Mouse (Mus musculus) liver, postnatal 0 days (tissue): Measurements from ENCODE around the gene Dhps. TPM values are rescaled to one million over a fixed set of nuclear protein-coding genes. Genes with fewer than 3 reads are reported as not detected.
A peak's percentile ranks its signal among the peaks of the same experiment; 100 is the strongest.

Source experiments
- ATAC-seq: fragments of 200-750 bp; cut with Nextera tagmentation; 2 replicates; pipeline ENCODE4 v1.8.0; 2017; ENCODE audit warnings: mild to moderate bottlenecking, moderate library complexity
- DNase-seq: peaks from one replicate; pipeline ENCODE4 v3.0.0-alpha.2; 2016
- H3K27ac ChIP-seq: fragments of 300-500 bp; sonication (generic); 2 replicates; pipeline ENCODE4 v1.5.1; 2014; ENCODE audit warnings: antibody characterized with exemption, moderate library complexity, mild to moderate bottlenecking, low read depth
- H3K27me3 ChIP-seq: fragments of 300-500 bp; sonication (generic); 2 replicates; pipeline ENCODE4 v1.6.1; 2014; ENCODE audit warnings: low read length, control low read depth, mixed read lengths; ENCODE audit not compliant: insufficient read depth
- H3K36me3 ChIP-seq: fragments of 300-500 bp; sonication (generic); replicated peaks from 2 replicates; pipeline ENCODE4 v1.6.1; 2014; ENCODE audit warnings: mild to moderate bottlenecking, control low read depth, low read length, moderate library complexity, mixed read lengths; ENCODE audit not compliant: insufficient read depth
- H3K4me1 ChIP-seq: fragments of 300-500 bp; sonication (generic); 2 replicates; pipeline ENCODE4 v1.6.1; 2014; ENCODE audit warnings: antibody characterized with exemption, mild to moderate bottlenecking, control low read depth; ENCODE audit not compliant: insufficient read depth
- H3K4me2 ChIP-seq: fragments of 300-500 bp; sonication (generic); 2 replicates; pipeline ENCODE4 v1.6.1; 2014; ENCODE audit warnings: low read depth, mild to moderate bottlenecking, low read length, moderate library complexity, mixed read lengths
- H3K4me3 ChIP-seq: fragments of 300-500 bp; sonication (generic); 2 replicates; pipeline ENCODE4 v1.5.1; 2014; ENCODE audit warnings: low read depth, low read length
- H3K9ac ChIP-seq: fragments of 300-500 bp; sonication (generic); replicated peaks from 2 replicates; pipeline ENCODE4 v1.6.1; 2014; ENCODE audit warnings: mild to moderate bottlenecking, moderate library complexity
- H3K9me3 ChIP-seq: fragments of 300-500 bp; sonication (generic); 2 replicates; pipeline ENCODE4 v1.6.1; 2016; ENCODE audit warnings: mild to moderate bottlenecking, control low read depth, low read length, mixed read lengths
- CTCF ChIP-seq: sonication (generic); IDR thresholded peaks from 2 replicates; pipeline ENCODE4 v1.5.1; 2016; ENCODE audit warnings: antibody characterized with exemption, low read depth
- EP300 ChIP-seq: IDR thresholded peaks from 2 replicates; pipeline ENCODE4 v1.6.1; 2016; ENCODE audit warnings: antibody characterized with exemption, low read depth, mild to moderate bottlenecking
- WGBS: fragments of 180-500 bp; shearing (Covaris S2); extraction: QIAGEN DNeasy Blood & Tissue Kit; methylation state at CpG from one replicate; pipeline ENCODE4 v1.1.7; 2014; ENCODE audit not compliant: insufficient replicate concordance; 5-methylcytosine and 5-hydroxymethylcytosine counted together
- polyA plus RNA-seq: library from polyadenylated mRNA; unstranded; fragments of >200 nt; fragmentation: Nextera tagmentation; extraction: Ambion mirVana; gene quantifications from 2 replicates; pipeline ENCODE4 v1.2.1, GENCODE M21; 2015

The Dhps gene
- polyA plus RNA-seq, 1 experiment from 2014 or later: 27.7 TPM

DNA sequence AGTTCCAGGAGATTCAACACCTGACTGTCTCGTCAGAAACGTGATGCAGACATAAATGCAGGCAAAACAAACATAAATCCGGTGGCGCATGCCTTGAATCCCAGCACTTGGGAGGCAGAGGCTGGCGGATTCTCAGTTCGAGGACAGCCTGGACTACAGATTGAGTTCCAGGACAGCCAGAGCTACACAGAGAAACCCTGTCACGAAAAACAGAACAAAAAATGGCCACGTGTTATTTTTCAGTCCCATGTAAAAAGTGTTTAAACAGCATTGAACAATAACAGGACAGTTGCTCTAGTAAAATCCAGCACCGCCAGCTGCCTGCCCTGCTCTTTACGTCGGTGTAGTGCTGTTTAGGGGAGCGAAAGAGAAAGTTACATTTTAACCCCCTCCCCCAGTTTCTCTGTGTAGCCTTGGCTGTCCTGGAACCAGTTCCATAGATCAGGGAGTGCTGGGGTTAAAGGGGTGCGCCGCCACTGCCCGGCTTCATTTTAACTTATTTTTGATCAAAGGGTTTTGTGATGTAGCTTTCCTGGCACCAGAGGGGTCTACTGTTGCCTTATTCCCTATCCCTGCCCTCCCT, 35.7 kb upstream of the Dhps start:
- 2% methylated on average over 15 of the region's 15 CpGs for WGBS
- Histone ChIP-seq H3K4me2 (peak overlapping the region; percentile 92), H3K36me3 (peaks cover 28% of the 10 kb centered on the region)

GRCm38 (mm10) chr8:85036381-85036717, 35.2 kb upstream of the Dhps start:
- Histone ChIP-seq H3K27me3 (no peaks in the 10 kb centered on the region), H3K9ac (peak overlapping the region; percentile 78), H3K4me2 (peak overlapping the region; percentile 92), H3K9me3 (no peaks in the 10 kb centered on the region), H3K27ac (peak overlapping the region; percentile 90), H3K36me3 (peaks cover 29% of the 10 kb centered on the region), H3K4me1 (peaks cover 38% of the 10 kb centered on the region), H3K4me3 (peak overlapping the region; percentile 72)
- ATAC-seq (peak; percentile 10), DNase-seq (no peak)
- under 1% methylated on average over 9 of the region's 9 CpGs for WGBS
- TF ChIP-seq EP300 (no peak), CTCF (no peak)

More for the DNA sequence above, 35.7 kb upstream of the Dhps start:
- TF ChIP-seq EP300 (no peak), CTCF (no peak)
- Histone ChIP-seq H3K9me3 (no peaks in the 10 kb centered on the region), H3K27me3 (no peaks in the 10 kb centered on the region), H3K9ac (peak overlapping the region; percentile 78), H3K4me3 (peak overlapping the region; percentile 72), H3K27ac (peak overlapping the region; percentile 90), H3K4me1 (peaks cover 38% of the 10 kb centered on the region)
- ATAC-seq: peak; percentile 15
- DNase-seq: peak; percentile 42

DNA sequence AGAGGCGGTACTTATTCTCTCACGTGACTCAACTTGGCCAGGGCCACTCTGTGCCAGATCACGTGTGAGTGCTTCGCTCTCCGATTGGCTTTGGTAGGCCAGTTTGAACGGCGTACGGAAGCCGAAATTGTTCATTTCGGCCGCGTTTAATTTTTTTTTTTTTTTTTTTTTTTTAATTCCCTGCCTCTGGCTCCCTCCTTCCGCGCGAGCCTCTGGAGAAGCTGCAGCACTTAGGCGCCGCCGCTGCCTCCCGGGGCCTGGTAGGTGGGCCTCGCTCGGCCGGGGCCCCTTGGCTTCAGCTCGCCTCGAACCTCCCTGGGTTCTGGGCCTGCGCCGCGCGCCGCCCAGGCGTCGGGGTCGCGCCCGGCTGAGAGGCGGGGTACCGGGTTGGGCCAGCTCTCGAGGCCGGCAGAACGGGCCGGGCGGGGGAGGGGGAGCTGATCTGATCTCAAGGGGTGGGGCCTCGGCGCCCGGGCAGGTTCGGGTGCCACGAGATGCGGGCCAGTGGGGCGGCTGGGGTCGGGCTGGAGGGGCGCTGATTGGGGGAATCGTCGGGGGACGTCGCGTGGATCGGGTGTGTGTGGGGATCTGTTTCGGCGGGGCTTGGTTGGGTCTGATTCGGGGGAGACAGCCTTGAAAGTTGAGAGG, 34.7 kb upstream of the Dhps start, which contains the start of gene Tnpo2:
TSS of gene Tnpo2 (plus strand) at position 198 of the 648 bp plus-strand sequence.
- peak within 1 kb of the TSS; percentile 72 for H3K4me3 ChIP-seq
- DNase-seq (peak; percentile 90), ATAC-seq (peak; percentile 89)
- H3K4me1 ChIP-seq: peaks cover 38% of the 10 kb centered on the region
- H3K9me3 ChIP-seq: no peaks in the 10 kb centered on the region
- peak within 1 kb of the TSS; percentile 78 for H3K9ac ChIP-seq
- under 1% methylated on average over 58 of the region's 59 CpGs for WGBS
- peak within 1 kb of the TSS; percentile 92 for H3K4me2 ChIP-seq
- H3K36me3 ChIP-seq: peaks cover 29% of the 10 kb centered on the region
- H3K27ac ChIP-seq: peak within 1 kb of the TSS; percentile 95
- TF ChIP-seq EP300 (peak; percentile 60; the same call in 1 of the 2 replicates), CTCF (no peak)
- H3K27me3 ChIP-seq: no peaks in the 10 kb centered on the region

- under 1% methylated on average over 14 of the region's 14 CpGs for WGBS
- TF ChIP-seq CTCF (no peak), EP300 (no peak)
- peaks cover 38% of the 10 kb centered on the region for H3K4me1 ChIP-seq
- no peaks in the 10 kb centered on the region for H3K27me3 ChIP-seq
- peak; percentile 22 for ATAC-seq
- peak overlapping the region; percentile 95 for H3K27ac ChIP-seq
- H3K4me3 ChIP-seq: peak overlapping the region; percentile 72
- H3K9ac ChIP-seq: peak overlapping the region; percentile 78
- H3K4me2 ChIP-seq: peak overlapping the region; percentile 92
- H3K9me3 ChIP-seq: no peaks in the 10 kb centered on the region
- peaks cover 25% of the 10 kb centered on the region for H3K36me3 ChIP-seq
- peak; percentile 41 for DNase-seq
Measured at GRCm38 (mm10) chr8:85037366-85037680, 34.2 kb upstream of the Dhps start.

DNA sequence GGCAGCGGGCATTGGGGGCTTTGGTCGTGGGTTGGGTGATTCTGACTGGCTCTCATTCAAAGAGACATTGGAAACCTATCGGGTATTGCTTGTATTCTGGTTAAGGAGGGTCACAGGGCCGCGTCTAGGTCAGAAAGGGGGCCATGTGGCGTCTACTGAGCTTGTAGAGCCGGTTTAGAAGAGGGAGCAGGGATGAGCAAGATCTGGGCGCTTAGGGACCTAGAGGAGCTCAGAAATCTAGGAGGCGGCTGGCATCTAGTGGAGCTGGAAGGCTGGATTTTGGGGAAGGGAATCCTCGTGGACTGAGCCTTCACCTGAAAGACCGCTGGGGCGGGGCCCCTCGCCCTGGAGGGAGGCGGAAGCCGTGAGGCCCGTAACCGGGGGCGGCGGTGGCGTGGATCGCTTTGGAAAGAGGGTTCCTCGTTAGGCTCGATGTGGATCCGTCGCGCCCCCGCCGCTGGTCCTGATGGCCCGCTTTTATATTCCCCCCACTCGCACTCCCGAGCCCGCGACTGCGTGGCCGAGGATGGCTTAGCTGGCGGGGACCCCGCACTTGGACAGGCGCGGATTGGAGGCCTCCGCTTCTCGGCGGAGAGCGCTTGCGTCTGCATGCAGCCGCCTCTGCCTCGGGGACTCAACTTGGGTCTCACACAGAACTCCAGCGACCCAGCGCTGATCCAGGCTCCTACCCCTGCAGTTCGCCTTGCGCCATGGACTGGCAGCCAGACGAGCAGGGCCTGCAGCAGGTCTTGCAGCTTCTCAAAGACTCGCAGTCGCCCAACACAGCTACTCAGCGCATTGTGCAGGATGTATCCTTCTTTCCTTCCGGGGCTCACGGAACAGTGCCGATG, 33.7 kb upstream of the Dhps start:
- DNase-seq: peak; percentile 76
- peaks cover 38% of the 10 kb centered on the region for H3K4me1 ChIP-seq
- H3K27ac ChIP-seq: peak overlapping the region; percentile 95
- TF ChIP-seq CTCF (no peak), EP300 (no peak)
- WGBS: under 1% methylated on average over 57 of the region's 57 CpGs
- H3K27me3 ChIP-seq: no peaks in the 10 kb centered on the region
- peak overlapping the region; percentile 72 for H3K4me3 ChIP-seq
- 0 out of 2 replicates have a peak, but pooled peaks have one; percentile 5 for ATAC-seq
- peak overlapping the region; percentile 92 for H3K4me2 ChIP-seq
- H3K9me3 ChIP-seq: no peaks in the 10 kb centered on the region
- peaks cover 21% of the 10 kb centered on the region for H3K36me3 ChIP-seq
- H3K9ac ChIP-seq: peak overlapping the region; percentile 78

- H3K9me3 ChIP-seq: no peaks in the 10 kb centered on the region
- WGBS: 93% methylated on average over 6 of the region's 6 CpGs
- H3K27me3 ChIP-seq: no peaks in the 10 kb centered on the region
- H3K9ac ChIP-seq: no peak overlapping the region
- peaks cover 4% of the 10 kb centered on the region; the same call in 1 of the 2 replicates for H3K4me1 ChIP-seq
- ATAC-seq: no peak
- no peak overlapping the region for H3K27ac ChIP-seq
- no peak for DNase-seq
- H3K4me3 ChIP-seq: no peak overlapping the region
- no peak overlapping the region for H3K4me2 ChIP-seq
- peaks cover 72% of the 10 kb centered on the region for H3K36me3 ChIP-seq
- TF ChIP-seq EP300 (no peak), CTCF (no peak)
Measured at GRCm38 (mm10) chr8:85043619-85044018, 27.9 kb upstream of the Dhps start.
